Comparison of ENCODE assay signal across 16 mouse cellular contexts in genomic region chr6:30620591-30620990, GRCm38 (mm10). TPM values are rescaled to one million over a fixed set of nuclear protein-coding genes. Genes with fewer than 3 reads are reported as not detected.
DNase-seq lines count a peak whose midpoint lies in the region; ATAC-seq lines count a peak whose summit lies in the region.
"Had no signal": no experiment of that assay in that cellular context is flagged by ENCODE, and none has a peak within 500 bp of the region (broad histone marks: within the 10 kb centered on the region; RNA-seq: fewer than 3 reads in every experiment).

No protein-coding gene starts in this region.

- H3K36me3 ChIP-seq in neural tube, embryonic 13.5 days: no peaks in the 10 kb centered on the region
- H3K36me3 ChIP-seq in heart, embryonic 12.5 days: no peaks in the 10 kb centered on the region
- H3K36me3 ChIP-seq: G1E; hindbrain, embryonic 12.5 days had no signal

- DNase-seq in heart, adult 18-20 months: peak; percentile 27 to 39
- DNase-seq in heart, postnatal 25 days (ENCODE audit: low spot score): no peak
- DNase-seq in neural tube, embryonic 10.5 days (ENCODE audit: extremely low spot score, low spot score): no peak
- DNase-seq in skeletal muscle tissue, adult 2 months (ENCODE audit: low read depth, low spot score): peak; percentile 69
- DNase-seq in adrenal gland, postnatal 36 days: no peak
- DNase-seq in left cerebral cortex, adult 11 months (ENCODE audit: low spot score): no peak
- DNase-seq: layer of hippocampus, adult 9-11 months; liver; right cerebral cortex, postnatal 14 days; thymus, postnatal 36 days had no signal

- intact Hi-C loops in heart, postnatal 25 days (cut with DNase I): no loop called here

- no peak for ATAC-seq in neural tube, embryonic 13.5 days (ENCODE audit: low read depth)
- ATAC-seq in heart, embryonic 12.5 days (ENCODE audit: insufficient number of reproducible peaks, low FRiP score): no peak

- no peak overlapping the region for H3K4me3 ChIP-seq in neural tube, embryonic 13.5 days
- H3K4me3 ChIP-seq in heart, embryonic 12.5 days: no peak overlapping the region
- H3K4me3 ChIP-seq: hindbrain, embryonic 12.5 days had no signal

- H3K9me3 ChIP-seq in neural tube, embryonic 13.5 days: no peaks in the 10 kb centered on the region
- H3K9me3 ChIP-seq in heart, embryonic 12.5 days (replicated peaks): no peaks in the 10 kb centered on the region
- H3K9me3 ChIP-seq: G1E; hindbrain, embryonic 12.5 days had no signal

- no peak overlapping the region for H3K4me2 ChIP-seq in neural tube, embryonic 13.5 days
- no peak overlapping the region for H3K4me2 ChIP-seq in heart, embryonic 12.5 days
- H3K4me2 ChIP-seq: hindbrain, embryonic 12.5 days had no signal

- WGBS in neural tube, embryonic 13.5 days: 81% methylated on average over 4 of the region's 4 CpGs
- 76% methylated on average over 4 of the region's 4 CpGs for WGBS in heart, embryonic 12.5 days

- no peak overlapping the region for H3K9ac ChIP-seq in neural tube, embryonic 13.5 days
- H3K9ac ChIP-seq in heart, embryonic 12.5 days: no peak overlapping the region
- H3K9ac ChIP-seq: hindbrain, embryonic 12.5 days had no signal

- H3K4me1 ChIP-seq in neural tube, embryonic 13.5 days (replicated peaks): peaks cover 36% of the 10 kb centered on the region
- H3K4me1 ChIP-seq in heart, embryonic 12.5 days (replicated peaks): peaks cover 88% of the 10 kb centered on the region

- 0 out of 2 replicates have a peak overlapping the region, but pooled peaks have one; percentile 1 for H3K27ac ChIP-seq in neural tube, embryonic 13.5 days (replicated peaks)
- H3K27ac ChIP-seq in heart, embryonic 12.5 days (ENCODE audit: poor library complexity, severe bottlenecking): peak overlapping the region; percentile 94
- H3K27ac ChIP-seq: hindbrain, embryonic 12.5 days had no signal

- H3K27me3 ChIP-seq in neural tube, embryonic 13.5 days: no peaks in the 10 kb centered on the region
- no peaks in the 10 kb centered on the region for H3K27me3 ChIP-seq in heart, embryonic 12.5 days (replicated peaks)
- H3K27me3 ChIP-seq: hindbrain, embryonic 12.5 days had no signal

RNA-seq across cellular contexts. Expression of gene Cpa5, which starts 9.8 kb away (rescaled TPM):
- total RNA-seq in heart, adult 18-20 months (2021): not detected
- not detected for total RNA-seq in heart, postnatal 25 days (2021)
- polyA plus RNA-seq in neural tube, embryonic 13.5 days (2015; fragmentation: Nextera tagmentation; extraction: Ambion mirVana): not detected in 2 replicates
- polyA plus RNA-seq in heart, embryonic 12.5 days (2016; fragmentation: Nextera tagmentation; extraction: Ambion mirVana): 1.1 and 1.9 TPM in 2 replicates
- total RNA-seq in adrenal gland, postnatal 36 days (2021): not detected
- total RNA-seq: adrenal gland, postnatal 4 days; G1E had no signal
- polyA plus RNA-seq: C2C12; G1E; hindbrain, embryonic 12.5 days had no signal

RNA-seq across cellular contexts. Expression of gene Cpa1, which starts 18.4 kb away (rescaled TPM):
- total RNA-seq in heart, adult 18-20 months (2021): not detected
- total RNA-seq in heart, postnatal 25 days (2021): under 1 TPM in 1 of 2 experiments, not detected in 1; 0.16 TPM
- polyA plus RNA-seq in neural tube, embryonic 13.5 days (2015; fragmentation: Nextera tagmentation; extraction: Ambion mirVana): 0.25 and 0.52 TPM in 2 replicates
- polyA plus RNA-seq in heart, embryonic 12.5 days (2016; fragmentation: Nextera tagmentation; extraction: Ambion mirVana): 1.8 and 2.0 TPM in 2 replicates
- total RNA-seq in adrenal gland, postnatal 36 days (2021): not detected
- total RNA-seq: G1E had no signal
- polyA plus RNA-seq: C2C12, G1E had no signal

RNA-seq across cellular contexts. Expression of gene Cpa4, which starts 52.4 kb away (rescaled TPM):
- not detected for total RNA-seq in heart, adult 18-20 months (2021)
- total RNA-seq in heart, postnatal 25 days (2021): not detected
- 0.59 and 0.87 TPM in 2 replicates for polyA plus RNA-seq in neural tube, embryonic 13.5 days (2015; fragmentation: Nextera tagmentation; extraction: Ambion mirVana)
- 2.9 and 3.1 TPM in 2 replicates for polyA plus RNA-seq in heart, embryonic 12.5 days (2016; fragmentation: Nextera tagmentation; extraction: Ambion mirVana)
- 1 to 10 TPM; 1.1 to 1.2 TPM for total RNA-seq in adrenal gland, postnatal 36 days (2021)
- polyA plus RNA-seq: C2C12, G1E had no signal

Comparison
In these comparisons a context has a peak if more than half of its experiments do, and no peak if none do; other contexts are left out.
1. DNase-seq: peak in heart, adult 18-20 months (2 of 2) and skeletal muscle tissue, adult 2 months (single experiment); none in heart, postnatal 25 days (single experiment), neural tube, embryonic 10.5 days (single experiment), adrenal gland, postnatal 36 days (0 of 2) and left cerebral cortex, adult 11 months (single experiment).